Mouse (Mus musculus): ENCODE measurements at regions not wholly inside any gene's neighbourhood (a gene's known extent, or its start where the extent isn't known, plus 50 kb on each side); places are given as distances from the start of the nearest gene placed in this dataset.

DNA sequence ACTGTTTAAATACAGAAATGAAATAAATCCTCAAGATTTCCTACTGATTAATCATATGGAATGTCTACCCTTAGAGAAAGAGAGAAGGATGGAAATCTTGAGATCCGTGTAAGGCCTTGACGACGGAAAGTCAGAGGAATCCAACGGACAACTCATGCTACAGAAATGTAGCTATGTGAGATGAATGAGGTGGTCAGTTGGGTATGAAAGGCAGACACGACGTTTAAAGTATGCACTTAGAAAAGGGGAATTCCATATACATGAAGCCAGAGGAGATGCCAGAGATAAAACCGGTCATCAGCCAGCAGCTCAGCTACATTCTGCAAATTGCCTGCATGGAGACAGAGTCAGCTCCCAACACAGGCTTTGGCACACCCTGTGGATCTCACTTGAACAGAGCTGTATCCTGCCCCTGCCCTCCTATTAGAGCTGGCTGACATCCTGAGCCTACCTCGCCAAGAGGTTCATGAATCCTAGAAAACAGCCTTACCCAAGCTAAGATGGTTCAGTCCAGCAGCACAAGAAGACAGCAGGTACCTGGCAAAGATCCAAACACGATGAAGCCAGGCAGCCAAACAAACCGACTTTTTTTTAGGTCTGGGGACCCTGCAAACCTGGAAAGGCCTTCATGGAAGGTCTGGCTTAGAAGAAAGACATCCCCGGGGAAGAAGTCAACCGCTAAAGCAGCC lies 331.3 kb upstream of the Epha4 start:
- TF ChIP-seq POLR2A (IDR thresholded peaks at IDR 0.05; ENCODE audit: borderline replicate concordance, insufficient read depth, low read length) (no peak), CTCF (IDR thresholded peaks at IDR 0.05; ENCODE audit: borderline replicate concordance, insufficient read depth, low read depth, low read length) (no peak)
